Mouse (Mus musculus) cerebellum, adult (tissue): ENCODE measurements around the gene Ndufa11.

ENCODE experiments used
- ATAC-seq: cut with Nextera tagmentation; 2 replicates; pipeline ENCODE4 v1.9.2; 2017; ENCODE audit warnings: mild to moderate bottlenecking, moderate library complexity, mixed read lengths; ENCODE audit not compliant: insufficient number of reproducible peaks, low FRiP score, low TSS enrichment

Ndufa11 gene

GRCm38 (mm10) chr17:56717363-56718058, at the start of gene Ndufa11, which contains the start of gene Vmac:
Ndufa11 (plus strand) TSS chr17:56717767.
Vmac (minus strand) TSS chr17:56718022.
- peak; percentile 79 for ATAC-seq

GRCm38 (mm10) chr17:56668384-56669144, 49.0 kb upstream of the Ndufa11 start:
- 0 out of 2 replicates have a peak, but pooled peaks have one; percentile 29 for ATAC-seq

- no peak for ATAC-seq
Measured at GRCm38 (mm10) chr17:56669766-56670165, 47.8 kb upstream of the Ndufa11 start.

- peak; percentile 81 for ATAC-seq
Measured at GRCm38 (mm10) chr17:56672941-56673646, 44.5 kb upstream of the Ndufa11 start, which contains the start of gene Ranbp3. Ranbp3 (plus strand) TSS chr17:56673294.

GRCm38 (mm10) chr17:56673647-56674416, 43.7 kb upstream of the Ndufa11 start:
- peak; percentile 9; the same call in 1 of the 2 replicates for ATAC-seq

- no peak for ATAC-seq
Measured at GRCm38 (mm10) chr17:56681791-56682190, 35.8 kb upstream of the Ndufa11 start.

- ATAC-seq, result no peak
Measured at GRCm38 (mm10) chr17:56682880-56683279, 34.7 kb upstream of the Ndufa11 start.

GRCm38 (mm10) chr17:56683546-56684140, 33.9 kb upstream of the Ndufa11 start:
- no peak for ATAC-seq

GRCm38 (mm10) chr17:56684649-56685048, 32.9 kb upstream of the Ndufa11 start:
- ATAC-seq, result no peak

- ATAC-seq, result no peak
Measured at GRCm38 (mm10) chr17:56686801-56687200, 30.8 kb upstream of the Ndufa11 start.

GRCm38 (mm10) chr17:56688045-56688444, 29.5 kb upstream of the Ndufa11 start:
- no peak for ATAC-seq

- no peak for ATAC-seq
Measured at GRCm38 (mm10) chr17:56688689-56689088, 28.9 kb upstream of the Ndufa11 start.

GRCm38 (mm10) chr17:56693395-56693794, 24.2 kb upstream of the Ndufa11 start:
- ATAC-seq, result no peak

- ATAC-seq, result peak; percentile 75
Measured at GRCm38 (mm10) chr17:56693851-56694310, 23.7 kb upstream of the Ndufa11 start.

- ATAC-seq, result no peak
Measured at GRCm38 (mm10) chr17:56700451-56700850, 17.1 kb upstream of the Ndufa11 start.

GRCm38 (mm10) chr17:56703038-56703437, 14.5 kb upstream of the Ndufa11 start:
- no peak for ATAC-seq

GRCm38 (mm10) chr17:56706515-56706914, 11.1 kb upstream of the Ndufa11 start:
- no peak for ATAC-seq

- no peak for ATAC-seq
Measured at GRCm38 (mm10) chr17:56708692-56709091, 8.9 kb upstream of the Ndufa11 start.

- no peak for ATAC-seq
Measured at GRCm38 (mm10) chr17:56709708-56710107, 7.9 kb upstream of the Ndufa11 start.

GRCm38 (mm10) chr17:56715360-56715759, 2.2 kb upstream of the Ndufa11 start:
- no peak for ATAC-seq
